Mouse (Mus musculus): ENCODE results near the gene Vps4a.

DNA sequence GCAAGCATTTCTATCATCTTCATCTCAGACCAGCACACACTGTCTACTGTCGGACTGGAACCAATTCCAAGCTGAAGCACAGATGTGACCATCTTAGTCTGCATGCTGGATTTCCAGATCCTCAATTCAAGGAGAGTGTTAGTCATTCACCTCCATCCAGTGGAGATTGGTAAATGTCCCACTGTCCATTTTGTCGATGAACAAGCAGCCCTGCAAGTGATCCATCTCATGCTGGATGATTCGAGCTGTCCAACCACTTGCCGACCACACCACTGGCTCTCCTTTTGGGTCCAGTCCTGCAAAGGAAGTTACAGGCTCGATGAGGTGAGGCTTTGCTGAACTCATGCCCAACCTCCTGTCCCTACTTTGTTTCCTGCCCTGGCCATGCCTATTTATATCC lies 16.0 kb downstream of the Vps4a start:
- TF ChIP-seq POLR2A (IDR thresholded peaks at IDR 0.05; ENCODE audit: control insufficient read depth in 1 of 2, insufficient read depth in 1 of 2, low read depth in 1 of 2, low read length in 2 of 2, poor library complexity in 1 of 2): no peak
- no peak for TF ChIP-seq CTCF (IDR thresholded peaks at IDR 0.05 in 2 of 3, conservative IDR thresholded peaks at IDR 0.05 in 1 of 3; ENCODE audit: control insufficient read depth in 1 of 3, insufficient read depth in 1 of 3, low read depth in 2 of 3, low read length in 3 of 3, poor library complexity in 1 of 3, severe bottlenecking in 1 of 3)
- TF ChIP-seq EP300 (IDR thresholded peaks at IDR 0.05; ENCODE audit: low read depth in 1 of 2, low read length in 2 of 2): no peak
- no peak for TF ChIP-seq GATA1 (IDR thresholded peaks at IDR 0.05; ENCODE audit: low read depth, low read length)
- no peak for TF ChIP-seq SMC3 (IDR thresholded peaks at IDR 0.05; ENCODE audit: low read depth, low read length)
- no peak for TF ChIP-seq CHD2 (IDR thresholded peaks at IDR 0.05; ENCODE audit: low read length)
- no peak for TF ChIP-seq JUND (IDR thresholded peaks at IDR 0.05; ENCODE audit: low read depth, low read length)
- no peak for TF ChIP-seq ZNF384 (IDR thresholded peaks at IDR 0.05; ENCODE audit: low read depth, low read length)
- TF ChIP-seq KAT2A (conservative IDR thresholded peaks at IDR 0.05; ENCODE audit: low read depth, low read length): no peak
- TF ChIP-seq GABPA (IDR thresholded peaks at IDR 0.05; ENCODE audit: low read depth, low read length): no peak
- no peak for TF ChIP-seq NELFE (IDR thresholded peaks at IDR 0.05; ENCODE audit: low read depth, low read length)
- no peak for TF ChIP-seq NRF1 (IDR thresholded peaks at IDR 0.05; ENCODE audit: insufficient read depth, low read depth, low read length, poor library complexity, severe bottlenecking)

Measured in MEL (cell line).